ENCODE assay signal across 13 mouse cellular contexts in genomic region chr5:65991191-65991590, GRCm38 (mm10). TPM values are rescaled to one million over a fixed set of nuclear protein-coding genes. Genes with fewer than 3 reads are reported as not detected.
DNase-seq lines count a peak whose midpoint lies in the region; ATAC-seq lines count a peak whose summit lies in the region.
"Had no signal": no experiment of that assay in that cellular context is flagged by ENCODE, and none has a peak within 500 bp of the region (broad histone marks: within the 10 kb centered on the region; RNA-seq: fewer than 3 reads in every experiment).

No protein-coding gene starts in this region.

- peak; percentile 73 for ATAC-seq in megakaryocyte-erythroid progenitor cell, adult 5-6 weeks (replicated peaks; ENCODE audit: low FRiP score, low TSS enrichment, poor library complexity, severe bottlenecking)

- DNase-seq in 416B (ENCODE audit: low read depth) = peak; percentile 89
- peak; percentile 76 for DNase-seq in ES-CJ7 (ENCODE audit: low read depth, low spot score)
- DNase-seq in fibroblast of lung, adult 2 months (ENCODE audit: low read depth) = peak; percentile 13
- no peak for DNase-seq in kidney, postnatal 4 days
- DNase-seq in layer of hippocampus, postnatal 10 days (ENCODE audit: low spot score in 2 of 2) = no peak
- no peak for DNase-seq in embryo, embryonic 11 days
- no peak for DNase-seq in urinary bladder, postnatal 14 days (ENCODE audit: low spot score)
- DNase-seq: cerebellum, postnatal 14 days; lung, embryonic 14.5 days; thymus, postnatal 14 days had no signal

RNA-seq across cellular contexts. Expression of gene 9130230L23Rik, which starts 12.9 kb away (rescaled TPM):
- not detected in 2 replicates for total RNA-seq in megakaryocyte-erythroid progenitor cell, adult 5-6 weeks (2014; fragmentation: Nextera tagmentation)
- not detected in 2 replicates for total RNA-seq in megakaryocyte-erythroid progenitor cell, adult 5-6 weeks (2017)
- not detected for total RNA-seq in layer of hippocampus, postnatal 10 days (2021)
- total RNA-seq: gastrocnemius, adult 18-20 months; left cerebral cortex, postnatal 25 days had no signal

RNA-seq across cellular contexts. Expression of gene Chrna9, which starts 56.5 kb away (rescaled TPM):
- total RNA-seq in megakaryocyte-erythroid progenitor cell, adult 5-6 weeks (2014; fragmentation: Nextera tagmentation) = not detected in 2 replicates
- total RNA-seq in megakaryocyte-erythroid progenitor cell, adult 5-6 weeks (2017) = 0.65 TPM in 1 of 2 replicates, not detected in the other
- not detected for total RNA-seq in layer of hippocampus, postnatal 10 days (2021)
- total RNA-seq: left cerebral cortex, postnatal 25 days had no signal

Comparison
In these comparisons a context has a peak if more than half of its experiments do, and no peak if none do; other contexts are left out.
1. DNase-seq: peak in 416B (single experiment), ES-CJ7 (single experiment) and fibroblast of lung, adult 2 months (single experiment); none in kidney, postnatal 4 days (0 of 2), layer of hippocampus, postnatal 10 days (0 of 2), embryo, embryonic 11 days (single experiment) and urinary bladder, postnatal 14 days (single experiment).